Mouse (Mus musculus) hematopoietic multipotent progenitor cell, adult 10-12 weeks (in vitro differentiated cells): ENCODE results near the gene Trnau1ap. TPM values are rescaled to one million over a fixed set of nuclear protein-coding genes. Genes with fewer than 3 reads are reported as not detected.

Source experiments
- polyA plus RNA-seq: library from polyadenylated mRNA; stranded (reverse); fragments of >175 nt; gene quantifications from 2 replicates; pipeline ENCODE4 v1.2.3, GENCODE M21; 2012; ENCODE audit warnings: low replicate concordance

Trnau1ap gene
- 29.7 and 39.5 TPM in 2 replicates for polyA plus RNA-seq

DNA sequence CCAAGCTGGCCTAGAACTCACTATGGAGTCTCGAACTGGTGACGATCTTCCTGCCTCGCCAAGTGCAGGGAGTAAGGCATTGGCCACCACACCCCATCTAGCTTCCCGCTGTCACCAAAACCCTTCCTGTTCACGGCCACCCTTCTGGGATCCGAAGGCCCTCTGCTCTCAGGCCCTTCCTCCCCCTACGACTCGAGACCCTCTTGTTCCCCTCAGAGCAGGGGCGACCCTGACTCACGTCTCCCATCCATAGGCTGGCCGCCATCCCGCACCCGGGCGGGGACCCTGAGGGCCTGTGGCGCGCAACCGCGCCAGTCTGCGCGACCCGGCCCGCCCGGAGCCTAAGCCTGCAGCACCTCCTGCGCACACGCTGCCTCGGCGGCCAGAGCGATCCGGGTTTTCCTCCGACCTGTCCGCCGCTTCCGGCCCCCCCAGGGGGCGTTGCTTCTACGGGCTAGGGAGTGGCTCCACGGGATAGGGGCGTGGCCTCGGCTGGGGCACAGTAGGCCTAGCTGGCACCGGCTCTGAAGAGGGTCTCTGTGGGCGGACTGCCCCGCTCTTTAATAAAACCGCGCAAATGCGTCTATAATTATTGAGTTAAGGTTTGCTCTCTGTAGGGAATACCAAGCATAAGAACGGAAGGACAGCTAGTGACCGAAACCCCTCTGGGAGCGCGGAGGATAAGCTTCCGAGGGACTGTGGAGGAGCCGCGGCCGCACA lies at the start of gene Trnau1ap:
Gene Trnau1ap (minus strand): TSS at position 424 of the 720 bp plus-strand sequence.

DNA sequence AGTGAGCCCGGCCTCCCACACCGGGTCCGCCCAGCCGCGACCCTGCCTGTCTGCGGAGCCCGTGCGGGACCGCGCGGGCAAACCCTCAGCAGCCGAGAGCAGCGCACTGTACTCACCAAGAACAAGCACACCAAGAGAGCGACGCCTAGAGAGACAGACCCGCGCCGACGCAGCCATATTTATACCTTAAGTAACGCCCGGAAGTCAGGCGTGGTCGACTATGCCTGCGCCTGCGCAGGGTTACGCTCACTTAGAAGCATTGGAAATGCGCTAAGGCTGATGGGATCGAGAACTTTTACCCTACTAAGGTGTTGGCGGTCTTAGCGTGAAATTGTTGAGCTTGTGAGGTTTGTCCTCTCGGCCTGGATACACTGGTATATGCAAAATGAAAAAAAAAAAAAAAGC lies 24.1 kb upstream of the Trnau1ap start, which contains the start of gene Rcc1:
Gene Rcc1 (minus strand): TSS at position 125 of the 405 bp plus-strand sequence.

DNA sequence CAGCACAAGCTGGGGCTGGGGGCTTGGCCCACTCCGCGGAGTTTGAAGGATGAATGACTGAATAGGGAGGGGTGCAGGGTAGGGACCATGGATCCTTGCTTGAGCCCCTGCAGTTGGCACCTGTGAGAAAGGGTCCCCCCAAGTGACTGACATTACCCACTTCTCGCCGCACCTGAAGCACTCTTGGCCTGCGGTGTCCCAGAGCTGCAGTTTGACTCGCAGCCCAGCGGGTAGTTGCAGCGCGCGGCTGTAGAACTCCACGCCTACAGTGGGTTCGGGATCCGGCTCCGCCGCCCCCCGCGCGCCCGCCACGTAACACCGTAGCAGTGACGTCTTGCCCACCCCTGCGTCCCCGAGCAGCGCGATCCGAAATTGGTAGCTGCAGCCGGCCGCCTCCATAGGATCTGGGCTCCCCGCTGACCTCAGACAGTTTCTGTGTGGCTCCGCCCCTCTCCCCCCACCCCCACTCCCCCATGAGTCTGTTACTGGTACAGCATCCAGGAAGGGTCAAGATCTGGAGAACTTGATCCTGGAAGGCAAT lies 26.3 kb downstream of the Trnau1ap start, which contains the start of gene Rab42:
Gene Rab42 (minus strand): TSS at position 447 of the 541 bp plus-strand sequence.

DNA sequence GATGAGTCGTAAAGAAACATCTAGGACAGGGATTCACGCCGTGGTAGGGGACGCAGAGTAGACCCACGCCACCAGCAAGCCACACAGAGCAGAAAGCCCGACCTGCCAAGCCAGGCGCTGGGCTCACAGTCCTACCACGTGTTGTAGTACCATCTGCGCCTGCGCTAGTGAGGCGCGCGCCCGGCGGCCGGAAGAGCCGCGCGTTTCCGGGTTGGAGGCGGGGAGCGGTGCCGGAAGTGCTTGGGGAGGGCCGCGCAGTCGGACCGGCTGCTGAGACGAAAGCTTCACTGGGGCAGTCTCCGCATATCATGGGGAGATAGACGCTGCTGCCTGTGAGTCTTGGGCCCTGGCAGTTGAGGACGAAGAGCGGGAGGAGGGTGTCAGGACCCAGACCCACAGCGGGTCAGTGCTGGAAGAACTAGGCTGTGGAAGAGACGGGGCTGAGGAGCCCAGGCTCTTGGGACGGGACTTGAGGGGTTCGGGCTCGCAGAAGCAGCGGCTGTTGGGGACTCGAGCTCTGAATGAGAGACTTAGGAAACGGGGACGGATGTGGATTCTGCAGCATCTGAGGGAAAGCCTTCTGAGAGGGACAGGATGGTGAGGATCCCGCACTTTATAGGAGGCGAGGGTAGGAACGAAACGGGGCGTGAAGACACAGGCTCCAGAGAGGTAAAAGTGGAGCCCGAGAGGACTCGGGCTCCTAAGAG lies 55.0 kb downstream of the Trnau1ap start, which contains the start of gene Taf12:
Gene Taf12 (plus strand): TSS at position 220 of the 707 bp plus-strand sequence.

Other genes starting within 250 kb of the Trnau1ap start
- gene Oprd1, start 185.1 kb downstream of the Trnau1ap start, polyA plus RNA-seq: 0.26 and 0.64 TPM in 2 replicates
- gene Ythdf2, start 117.2 kb downstream of the Trnau1ap start, polyA plus RNA-seq: 29.9 and 51.9 TPM in 2 replicates
- 4.3 and 21.8 TPM in 2 replicates for gene Gmeb1, start 67.9 kb downstream of the Trnau1ap start, polyA plus RNA-seq
- gene Taf12, start 55.2 kb downstream of the Trnau1ap start, polyA plus RNA-seq: 2.3 and 17.1 TPM in 2 replicates
- gene Rab42, start 26.2 kb downstream of the Trnau1ap start, polyA plus RNA-seq: 0.17 TPM in 1 of 2 replicates, not detected in the other
- 9.6 and 21.3 TPM in 2 replicates for gene Rcc1, start 24.1 kb upstream of the Trnau1ap start, polyA plus RNA-seq
- 7.5 and 8.5 TPM in 2 replicates for gene Phactr4, start 93.0 kb upstream of the Trnau1ap start, polyA plus RNA-seq
- 3.6 and 6.6 TPM in 2 replicates for gene Med18, start 134.4 kb upstream of the Trnau1ap start, polyA plus RNA-seq
- 14.7 and 17.3 TPM in 2 replicates for gene Sesn2, start 181.0 kb upstream of the Trnau1ap start, polyA plus RNA-seq
- 10.0 and 119 TPM in 2 replicates for gene Atpif1, start 204.1 kb upstream of the Trnau1ap start, polyA plus RNA-seq
- 23.6 and 222 TPM in 2 replicates for gene Dnajc8, start 206.0 kb upstream of the Trnau1ap start, polyA plus RNA-seq
- gene Ptafr, start 234.5 kb upstream of the Trnau1ap start, polyA plus RNA-seq: 3.8 and 6.1 TPM in 2 replicates